Mouse (Mus musculus) thymus, adult 2 months (tissue): ENCODE results near the gene Mau2.

ENCODE experiments used
- CTCF ChIP-seq: fragments of 200-500 bp; IDR thresholded peaks from 2 replicates; pipeline ENCODE4 v1.5.1; 2012; ENCODE audit warnings: mild to moderate bottlenecking, control low read depth, low read length, moderate library complexity, borderline replicate concordance; ENCODE audit not compliant: control insufficient read depth, poor library complexity, insufficient read depth; ENCODE audit errors: extremely low read depth
- POLR2A ChIP-seq: fragments of 200-500 bp; IDR thresholded peaks from 2 replicates; pipeline ENCODE4 v1.6.1; 2012; ENCODE audit warnings: mild to moderate bottlenecking, low read length, control low read depth, moderate library complexity; ENCODE audit not compliant: control insufficient read depth, poor library complexity, insufficient read depth; ENCODE audit errors: extremely low read depth

DNA sequence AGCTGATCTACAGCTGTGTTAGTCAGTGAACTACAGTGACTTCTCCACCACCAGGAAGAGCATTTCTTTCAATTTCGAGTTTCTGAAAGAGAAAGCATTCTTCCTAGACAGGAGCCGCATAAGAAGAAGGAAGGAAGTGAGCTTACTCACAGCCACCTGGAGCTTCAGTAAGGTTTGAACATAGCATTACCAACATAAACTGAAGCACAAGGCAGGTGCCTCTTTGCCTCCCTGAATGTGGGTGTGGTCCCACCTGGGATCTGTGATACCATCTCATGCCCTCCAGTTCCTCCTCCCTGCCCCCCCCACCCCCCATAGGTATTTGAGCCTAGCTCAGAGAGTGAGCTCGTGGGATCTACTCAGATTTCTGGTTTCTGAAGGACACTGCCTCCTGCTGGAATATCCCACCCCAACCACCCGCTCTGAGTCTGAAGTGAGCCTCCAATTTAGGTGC is 39.3 kb downstream of the Mau2 start:
- TF ChIP-seq CTCF: no peak
- no peak for TF ChIP-seq POLR2A
